ENCODE assay signal across 15 mouse cellular contexts in the genomic region with DNA sequence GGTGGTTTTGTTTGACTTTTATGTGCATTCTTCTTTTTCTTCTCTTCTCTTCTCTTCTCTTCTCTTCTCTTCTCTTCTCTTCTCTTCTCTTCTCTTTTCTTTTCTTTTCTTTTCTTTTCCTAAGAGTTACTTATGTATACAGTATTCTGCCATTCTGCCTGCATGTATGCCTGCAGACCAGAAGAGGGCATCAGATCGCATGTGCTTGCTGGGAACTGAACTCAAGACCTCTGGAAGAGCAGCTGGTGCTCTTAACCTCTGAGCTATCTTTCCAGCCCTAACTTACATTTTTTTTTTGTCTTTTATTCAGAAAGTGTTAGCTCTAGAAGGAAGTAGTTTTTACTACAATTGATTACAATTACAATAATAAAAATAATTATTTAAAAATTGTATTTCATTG. TPM values are rescaled to one million over a fixed set of nuclear protein-coding genes. Genes with fewer than 3 reads are reported as not detected.
DNase-seq lines count a peak whose midpoint lies in the region; ATAC-seq and TF ChIP-seq lines count a peak whose summit lies in the region.
"Had no signal": no experiment of that assay in that cellular context is flagged by ENCODE, and none has a peak within 500 bp of the region (broad histone marks: within the 10 kb centered on the region; RNA-seq: fewer than 3 reads in every experiment).

No protein-coding gene starts in this region.

- TF ChIP-seq POLR2A in heart, adult 2 months (IDR thresholded peaks at IDR 0.05; ENCODE audit: insufficient read depth, low read depth, low read length) = no peak

- WGBS in heart, adult 2 months = 85% methylated on average over 1 of the region's 1 CpGs
- 90% methylated on average over 1 of the region's 1 CpGs for WGBS in lung, embryonic 14.5 days

- no peaks in the 10 kb centered on the region; the same call in 1 of the 2 replicates for H3K36me3 ChIP-seq in heart, adult 2 months (ENCODE audit: control insufficient read depth, insufficient read depth, low read length)
- H3K36me3 ChIP-seq in lung, embryonic 14.5 days (ENCODE audit: insufficient read depth) = peaks cover 34% of the 10 kb centered on the region

- no peak overlapping the region for H3K4me2 ChIP-seq in lung, embryonic 14.5 days
- H3K4me2 ChIP-seq: intestine, embryonic 15.5 days; liver, embryonic 15.5 days had no signal

- peaks cover 1% of the 10 kb centered on the region; the same call in 1 of the 2 replicates for H3K79me2 ChIP-seq in heart, adult 2 months (replicated peaks; ENCODE audit: control insufficient read depth, insufficient read depth, low read length)

- 0 out of 2 replicates have a peak, but pooled peaks have one; percentile 18 for TF ChIP-seq CTCF in heart, adult 2 months (IDR thresholded peaks at IDR 0.05)
- peak; percentile 24; the same call in 1 of the 2 replicates for TF ChIP-seq CTCF in lung, embryonic 14.5 days (IDR thresholded peaks at IDR 0.05; ENCODE audit: low read depth)

- H3K27me3 ChIP-seq in heart, adult 2 months (ENCODE audit: control insufficient read depth, insufficient read depth, low read length) = no peaks in the 10 kb centered on the region
- no peaks in the 10 kb centered on the region for H3K27me3 ChIP-seq in lung, embryonic 14.5 days (ENCODE audit: insufficient read depth, low read length)
- H3K27me3 ChIP-seq: intestine, embryonic 15.5 days; liver, embryonic 15.5 days had no signal

- H3K4me3 ChIP-seq in heart, adult 2 months = no peak overlapping the region
- no peak overlapping the region for H3K4me3 ChIP-seq in lung, embryonic 14.5 days (ENCODE audit: low read depth, low read length)
- H3K4me3 ChIP-seq: intestine, embryonic 15.5 days; liver, embryonic 15.5 days; myocyte had no signal

- H3K9ac ChIP-seq in heart, adult 2 months (ENCODE audit: low read depth, low read length) = no peak overlapping the region
- H3K9ac ChIP-seq in lung, embryonic 14.5 days = no peak overlapping the region
- H3K9ac ChIP-seq: intestine, embryonic 15.5 days; liver, embryonic 15.5 days had no signal

- no peak for DNase-seq in heart, adult 2 months
- no peak for DNase-seq in heart, adult 9 months (ENCODE audit: low spot score in 2 of 2)
- DNase-seq in lung, embryonic 14.5 days = peak; percentile 26
- no peak for DNase-seq in lung, postnatal 36 days
- DNase-seq in ES-CJ7 (ENCODE audit: low read depth, low spot score) = peak; percentile 41
- DNase-seq in thymus, postnatal 25 days = no peak
- DNase-seq in layer of hippocampus, adult 9-11 months = no peak
- DNase-seq: cerebellum, postnatal 14 days; heart, postnatal 14 days; right cerebral cortex, postnatal 14 days had no signal

- no peak overlapping the region for H3K27ac ChIP-seq in heart, adult 2 months
- no peak overlapping the region for H3K27ac ChIP-seq in lung, embryonic 14.5 days (ENCODE audit: low read depth)
- H3K27ac ChIP-seq: intestine, embryonic 15.5 days; liver, embryonic 15.5 days had no signal

- intact Hi-C loops in heart, adult 2 months (cut with DNase I) = no loop called here

- H3K4me1 ChIP-seq in heart, adult 2 months (ENCODE audit: control insufficient read depth, insufficient read depth, low read length) = no peaks in the 10 kb centered on the region
- no peaks in the 10 kb centered on the region for H3K4me1 ChIP-seq in lung, embryonic 14.5 days (ENCODE audit: insufficient read depth)
- H3K4me1 ChIP-seq: intestine, embryonic 15.5 days; liver, embryonic 15.5 days had no signal

- ATAC-seq in lung, embryonic 14.5 days (ENCODE audit: insufficient read depth) = no peak
- peak; percentile 48; the same call in 1 of the 2 replicates for ATAC-seq in megakaryocyte progenitor cell, adult 5-6 weeks (replicated peaks; ENCODE audit: poor library complexity)
- ATAC-seq: forebrain, embryonic 16.5 days; intestine, embryonic 15.5 days had no signal

- TF ChIP-seq EP300 in heart, adult 2 months (IDR thresholded peaks at IDR 0.05; ENCODE audit: insufficient read depth, low read depth, low read length) = no peak

- H3K9me3 ChIP-seq in lung, embryonic 14.5 days (ENCODE audit: low read depth, low read length) = no peaks in the 10 kb centered on the region
- H3K9me3 ChIP-seq: intestine, embryonic 15.5 days; liver, embryonic 15.5 days had no signal

RNA-seq across cellular contexts. Expression of gene Clcc1, which starts 7.2 kb away (rescaled TPM):
- 10 to 100 TPM; 42.7 to 52.0 TPM for total RNA-seq in heart, adult 2 months (2021)
- 34.0 and 45.2 TPM in 2 replicates for polyA plus RNA-seq in heart, adult 2 months (2012; rRNA removed)
- polyA plus RNA-seq in lung, embryonic 14.5 days (2014; fragmentation: Nextera tagmentation; extraction: Ambion mirVana) = 80.4 and 85.9 TPM in 2 replicates
- 36.1 and 39.2 TPM in 2 replicates for total RNA-seq in megakaryocyte progenitor cell, adult 5-6 weeks (2015)
- 85.3 and 91.2 TPM in 2 replicates for total RNA-seq in megakaryocyte progenitor cell, adult 5-6 weeks (2017)

Comparison
In these comparisons a context has a peak if more than half of its experiments do, and no peak if none do; other contexts are left out.
1. DNase-seq: peak in lung, embryonic 14.5 days (single experiment) and ES-CJ7 (single experiment); none in heart, adult 2 months (0 of 2), heart, adult 9 months (0 of 2), lung, postnatal 36 days (single experiment), thymus, postnatal 25 days (single experiment) and layer of hippocampus, adult 9-11 months (single experiment).